Mouse (Mus musculus): ENCODE results near the gene Col26a1.

DNA sequence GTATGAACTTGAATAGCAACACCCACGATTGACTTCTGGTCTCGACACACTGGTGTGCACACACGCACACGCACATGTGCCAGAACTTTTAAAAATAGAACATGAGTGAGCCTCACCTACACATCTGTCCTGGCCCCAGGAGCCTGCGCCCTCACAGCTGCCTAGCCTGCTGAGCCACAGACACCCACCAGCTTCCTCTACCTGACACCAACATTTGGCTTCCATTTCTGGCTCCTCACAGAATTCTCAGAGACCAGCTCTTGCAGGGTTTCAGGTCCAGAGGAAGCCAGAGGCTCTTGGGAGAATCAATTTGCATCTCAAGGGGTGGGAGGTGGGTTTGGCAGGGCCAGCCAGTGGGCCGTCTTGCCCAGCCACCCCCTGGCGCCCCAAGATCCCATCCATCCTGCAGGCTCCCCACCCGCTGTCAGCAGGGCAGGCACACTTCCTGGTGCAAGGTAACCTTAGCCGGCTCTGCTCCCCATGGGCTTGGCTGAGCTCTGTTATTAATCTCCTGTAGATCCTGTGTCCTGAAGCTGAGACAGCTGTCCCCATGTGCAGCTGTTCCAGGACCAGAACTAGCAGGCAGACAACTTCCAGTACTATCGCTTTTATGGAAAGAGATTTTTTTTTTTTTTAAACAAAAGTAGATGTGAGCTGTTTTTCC, 13.4 kb downstream of the Col26a1 start:
- no peak for TF ChIP-seq CTCF (IDR thresholded peaks at IDR 0.05; ENCODE audit: extremely low read depth, insufficient read depth, insufficient read length, insufficient replicate concordance)
- TF ChIP-seq POLR2A (IDR thresholded peaks at IDR 0.05; ENCODE audit: low read depth, low read length): no peak
